ENCODE assay signal across 8 mouse cellular contexts in genomic region chr11:44619887-44620693, GRCm38 (mm10). TPM values are rescaled to one million over a fixed set of nuclear protein-coding genes. Genes with fewer than 3 reads are reported as not detected.
DNase-seq lines count a peak whose midpoint lies in the region; ATAC-seq and TF ChIP-seq lines count a peak whose summit lies in the region.

No protein-coding gene starts in this region.

- peak overlapping the region; percentile 68 for H3K9ac ChIP-seq in kidney, embryonic 16.5 days (replicated peaks; ENCODE audit: low read length)
- H3K9ac ChIP-seq in neural tube, embryonic 14.5 days (replicated peaks; ENCODE audit: low read depth, low read length): peak overlapping the region; percentile 97

- no peaks in the 10 kb centered on the region for H3K36me3 ChIP-seq in kidney, embryonic 16.5 days (ENCODE audit: insufficient read depth, low read length)
- H3K36me3 ChIP-seq in neural tube, embryonic 14.5 days (ENCODE audit: control insufficient read depth, insufficient read depth, low read length): no peaks in the 10 kb centered on the region

- peaks cover 4% of the 10 kb centered on the region; the same call in 1 of the 2 replicates for H3K4me1 ChIP-seq in bone marrow macrophage, adult 2 months (ENCODE audit: control insufficient read depth, insufficient read depth, low read length)
- H3K4me1 ChIP-seq in kidney, embryonic 16.5 days (ENCODE audit: insufficient read depth, low read length): peaks cover 26% of the 10 kb centered on the region
- H3K4me1 ChIP-seq in neural tube, embryonic 14.5 days (ENCODE audit: control insufficient read depth, insufficient read depth, low read length): peaks cover 18% of the 10 kb centered on the region; the same call in 1 of the 2 replicates

- no peak for TF ChIP-seq POLR2A in bone marrow macrophage, adult 2 months (IDR thresholded peaks at IDR 0.05; ENCODE audit: borderline replicate concordance, low read depth, low read length)

- 2% methylated on average over 41 of the region's 41 CpGs for WGBS in kidney, embryonic 16.5 days
- 3% methylated on average over 41 of the region's 41 CpGs for WGBS in neural tube, embryonic 14.5 days

- TF ChIP-seq CTCF in bone marrow macrophage, adult 2 months (IDR thresholded peaks at IDR 0.05; ENCODE audit: low read depth, low read length): no peak

- H3K4me2 ChIP-seq in kidney, embryonic 16.5 days (replicated peaks; ENCODE audit: low read depth, low read length): peak overlapping the region; percentile 69
- H3K4me2 ChIP-seq in neural tube, embryonic 14.5 days (ENCODE audit: low read depth, low read length): peak overlapping the region; percentile 60

- no peak for ATAC-seq in kidney, embryonic 16.5 days (ENCODE audit: low FRiP score, low TSS enrichment)
- ATAC-seq in neural tube, embryonic 14.5 days (ENCODE audit: low read depth): no peak

- no peaks in the 10 kb centered on the region for H3K9me3 ChIP-seq in kidney, embryonic 16.5 days (ENCODE audit: low read length)
- H3K9me3 ChIP-seq in neural tube, embryonic 14.5 days (ENCODE audit: control insufficient read depth, low read length): no peaks in the 10 kb centered on the region

- peak; percentile 39 for DNase-seq in kidney, adult 18-20 months
- no peak for DNase-seq in kidney, adult 11 months
- peak; percentile 48 to 72 for DNase-seq in heart, adult 18-20 months
- DNase-seq in layer of hippocampus, adult 18-20 months (ENCODE audit: low spot score in 2 of 2): no peak
- no peak for DNase-seq in c-Kit-positive CD71-positive TER-119-positive erythroid progenitor cells, embryonic 14.5 days (ENCODE audit: low spot score)

- H3K27me3 ChIP-seq in kidney, embryonic 16.5 days (ENCODE audit: insufficient read depth, low read length): peaks cover 43% of the 10 kb centered on the region
- no peaks in the 10 kb centered on the region for H3K27me3 ChIP-seq in neural tube, embryonic 14.5 days (ENCODE audit: control insufficient read depth, insufficient read depth, low read length)

- peak overlapping the region; percentile 16; the same call in 1 of the 2 replicates for H3K4me3 ChIP-seq in bone marrow macrophage, adult 2 months (ENCODE audit: insufficient read depth, low read length)
- H3K4me3 ChIP-seq in kidney, embryonic 16.5 days (ENCODE audit: low read length): peak overlapping the region; percentile 69
- H3K4me3 ChIP-seq in neural tube, embryonic 14.5 days (ENCODE audit: low read depth, low read length): peak overlapping the region; percentile 78

- H3K27ac ChIP-seq in bone marrow macrophage, adult 2 months (ENCODE audit: insufficient read depth, low read depth, low read length): no peak overlapping the region
- H3K27ac ChIP-seq in kidney, embryonic 16.5 days (ENCODE audit: low read length): 0 out of 2 replicates have a peak overlapping the region, but pooled peaks have one; percentile 24
- peak overlapping the region; percentile 97 for H3K27ac ChIP-seq in neural tube, embryonic 14.5 days (ENCODE audit: low read depth, low read length)

RNA-seq across cellular contexts. Expression of gene Ebf1, which starts 3.0 kb away (rescaled TPM):
- 0.32 and 0.49 TPM in 2 replicates for polyA plus RNA-seq in bone marrow macrophage, adult 2 months (2012; ENCODE audit: insufficient read depth, insufficient read length, missing spikeins)
- total RNA-seq in heart, adult 18-20 months (2021): 10 to 100 TPM in 1 of 2 experiments, 1 to 10 TPM in 1; 9.9 to 12.9 TPM
- polyA plus RNA-seq in kidney, embryonic 16.5 days (2015; fragmentation: Nextera tagmentation; extraction: Ambion mirVana): 24.1 and 26.2 TPM in 2 replicates
- 194 and 226 TPM in 2 replicates for polyA plus RNA-seq in neural tube, embryonic 14.5 days (2014; fragmentation: Nextera tagmentation; extraction: Ambion mirVana)
- 1 to 10 TPM; 2.7 TPM for total RNA-seq in layer of hippocampus, adult 18-20 months (2021)

Comparison
In these comparisons a context has a peak if more than half of its experiments do, and no peak if none do; other contexts are left out.
1. DNase-seq: peak in kidney, adult 18-20 months (single experiment) and heart, adult 18-20 months (2 of 2); none in kidney, adult 11 months (single experiment), layer of hippocampus, adult 18-20 months (0 of 2) and c-Kit-positive CD71-positive TER-119-positive erythroid progenitor cells, embryonic 14.5 days (single experiment).
2. H3K4me3 ChIP-seq: peak in every context shown above with its lines; median percentile 78 in neural tube, embryonic 14.5 days; 69 in kidney, embryonic 16.5 days; 16 in bone marrow macrophage, adult 2 months.
3. RNA of gene Ebf1, which starts 3.0 kb away (polyA plus RNA-seq): 194 to 226 TPM in neural tube, embryonic 14.5 days and 24.1 to 26.2 TPM in kidney, embryonic 16.5 days; 0.32 to 0.49 TPM in bone marrow macrophage, adult 2 months; every median in the first group is over 10 times any median in the second.